Mouse (Mus musculus) frontal cortex, postnatal 36 days (tissue): Measurements from ENCODE around the gene Rab11b.
"Not testable (repeated sequence)": the region's sequence is repeated elsewhere in the genome, so short reads cannot be mapped to it uniquely, and the experiment has no call there.

Experiments
- DNase-seq, 2 experiments: peaks; one replicate each; pipeline ENCODE4 v3.0.0; 2022; ENCODE audit warnings: low spot score in 2 of 2

Gene Rab11b

GRCm38 (mm10) chr17:33773426-33773825 is 13.1 kb upstream of the Rab11b start:
- DNase-seq = no peak

DNA sequence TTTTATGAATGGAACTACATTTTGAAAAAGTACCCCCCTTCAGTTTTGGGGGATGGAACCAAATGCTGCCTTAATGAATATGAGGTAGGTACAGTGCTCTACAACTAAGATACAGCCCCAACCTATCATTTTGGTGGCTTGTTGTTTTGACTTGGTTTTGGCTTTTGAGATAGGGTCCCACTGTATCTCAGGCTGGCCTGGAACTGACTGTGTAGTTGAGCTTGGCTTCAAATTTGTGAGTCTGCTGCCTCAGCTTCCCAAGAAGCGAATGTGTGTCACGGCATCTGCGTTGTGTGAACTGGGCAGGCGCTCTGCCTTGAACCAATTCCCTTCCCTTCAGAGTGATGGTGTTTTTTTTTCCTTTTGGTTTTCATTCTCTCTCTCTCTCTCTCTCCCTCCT is 11.3 kb upstream of the Rab11b start:
- DNase-seq = no peak

GRCm38 (mm10) chr17:33766389-33766788 is 6.1 kb upstream of the Rab11b start:
- no peak for DNase-seq

- peak; percentile 83 to 88 for DNase-seq
These were observed 519 bp downstream of the Rab11b start for GRCm38 (mm10) chr17:33759767-33760254.

- no peak for DNase-seq
These were observed 3.1 kb downstream of the Rab11b start for GRCm38 (mm10) chr17:33757231-33757630.

- DNase-seq = no peak
These were observed 4.1 kb downstream of the Rab11b start for GRCm38 (mm10) chr17:33756108-33756790.

- no peak for DNase-seq
These were observed 4.8 kb downstream of the Rab11b start for GRCm38 (mm10) chr17:33755418-33756107.

- no peak for DNase-seq
These were observed 5.7 kb downstream of the Rab11b start for GRCm38 (mm10) chr17:33754656-33755055.

GRCm38 (mm10) chr17:33752297-33752696 is 8.0 kb downstream of the Rab11b start:
- no peak for DNase-seq

DNA sequence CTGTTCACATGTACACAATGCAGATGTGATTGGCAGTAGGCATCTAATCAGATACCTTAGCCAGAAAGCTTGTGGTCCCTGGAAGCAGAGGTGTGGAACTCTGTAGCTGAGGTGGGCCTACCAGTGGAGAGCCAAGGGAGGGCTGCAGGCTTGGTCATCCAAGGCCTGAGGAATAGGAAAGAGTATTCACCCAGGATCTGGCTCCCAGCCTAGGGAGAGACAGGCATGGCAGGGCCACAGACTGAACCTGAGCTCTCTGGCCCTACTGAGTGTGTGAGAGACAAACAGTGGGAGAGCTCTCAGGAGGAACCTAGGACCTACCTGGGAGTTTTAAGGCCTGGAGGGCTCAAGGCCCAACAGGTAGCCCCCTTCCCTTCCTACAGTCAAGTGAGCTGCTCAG is 9.1 kb downstream of the Rab11b start:
- DNase-seq = no peak

- no peak for DNase-seq
These were observed 10.9 kb downstream of the Rab11b start for GRCm38 (mm10) chr17:33749451-33749850.

- no peak for DNase-seq
These were observed 14.3 kb downstream of the Rab11b start for GRCm38 (mm10) chr17:33746011-33746410.

DNA sequence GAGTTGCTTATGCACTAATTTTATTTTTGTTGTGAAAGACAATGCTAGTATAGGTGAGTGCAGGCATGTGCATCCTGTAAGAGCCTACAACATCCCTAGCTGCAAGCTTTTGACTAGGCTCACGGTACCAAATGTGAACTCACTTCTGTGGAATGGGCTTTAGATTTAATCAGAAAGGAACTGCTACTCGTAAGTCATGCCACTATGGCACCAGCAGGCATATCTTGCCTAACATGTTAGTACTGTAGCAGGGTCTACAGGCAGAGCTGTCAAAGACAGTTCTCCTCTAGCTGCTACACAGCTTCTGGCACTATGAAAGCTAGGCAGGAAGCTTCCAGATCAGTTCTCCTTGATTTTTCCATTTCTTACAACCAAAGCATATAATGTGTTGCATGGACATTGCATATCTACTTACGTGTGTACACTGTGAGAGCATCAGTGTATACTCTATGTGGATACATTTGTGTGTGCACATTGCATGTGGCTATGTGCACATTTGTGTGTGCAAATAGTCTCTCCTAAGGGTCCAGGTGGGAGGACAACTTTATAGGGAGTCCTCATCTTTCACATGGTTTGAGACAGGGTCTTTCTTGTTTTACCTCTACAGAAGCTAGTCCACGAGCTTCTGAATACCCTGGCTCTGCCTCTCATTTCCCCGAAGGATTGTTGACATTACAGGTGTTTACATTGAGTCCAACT is 15.5 kb downstream of the Rab11b start:
- DNase-seq = no peak

DNA sequence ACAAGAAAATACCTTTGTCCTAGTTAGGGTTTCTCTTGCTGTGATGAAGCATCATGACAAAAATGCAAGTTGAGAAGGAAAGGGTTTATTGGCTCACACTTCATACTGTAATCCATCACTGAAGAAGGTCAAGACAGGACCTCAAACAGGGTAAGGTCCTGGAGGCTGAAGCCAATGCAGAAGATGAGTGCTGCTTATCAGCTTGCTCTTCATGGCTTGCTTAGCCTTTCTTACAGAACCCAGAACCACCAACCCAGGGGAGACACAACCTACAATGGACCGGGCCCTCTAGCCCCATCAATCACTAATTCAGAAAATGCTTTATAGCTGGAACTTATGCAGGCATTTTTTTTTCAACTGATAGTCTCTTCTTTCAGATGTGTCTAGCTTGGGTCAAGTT is 17.9 kb downstream of the Rab11b start:
- no peak for DNase-seq

- not testable (repeated sequence) for DNase-seq
These were observed 26.8 kb downstream of the Rab11b start for GRCm38 (mm10) chr17:33733526-33733925.

- not testable (repeated sequence) for DNase-seq
These were observed 27.7 kb downstream of the Rab11b start for GRCm38 (mm10) chr17:33732556-33733083.

- DNase-seq = no peak
These were observed 31.1 kb downstream of the Rab11b start for GRCm38 (mm10) chr17:33729215-33729614.

GRCm38 (mm10) chr17:33728396-33728795 is 31.9 kb downstream of the Rab11b start:
- DNase-seq = no peak

DNA sequence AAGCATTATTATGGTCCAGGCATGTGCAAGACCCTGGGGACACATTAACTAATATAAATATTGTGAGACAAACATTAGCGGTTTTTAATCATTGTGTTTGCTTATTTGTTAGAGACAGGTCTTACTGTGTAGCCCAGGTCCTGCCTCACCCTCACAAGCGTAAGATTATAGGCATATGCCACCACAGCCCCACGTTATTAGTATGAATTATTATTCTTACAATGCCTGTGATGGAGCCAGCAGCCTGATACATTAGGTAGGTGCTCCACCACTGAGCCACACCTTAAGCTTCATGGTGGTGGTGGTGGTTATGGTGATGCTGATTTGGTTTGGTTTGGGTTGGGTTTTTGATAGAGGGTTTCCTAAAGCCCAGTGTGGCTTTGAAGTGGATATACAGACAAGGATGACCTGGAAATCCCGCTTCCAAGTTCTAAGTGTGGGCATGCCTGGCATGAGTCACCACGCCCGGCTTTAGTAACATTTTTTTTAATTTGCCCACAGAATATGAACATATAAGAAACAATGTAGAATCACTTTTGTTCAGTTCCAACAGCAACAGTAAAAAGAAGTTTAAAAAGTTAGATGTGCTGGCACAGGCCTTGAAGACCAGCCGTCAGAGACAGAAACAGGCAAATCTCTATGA is 40.5 kb downstream of the Rab11b start:
- DNase-seq = peak in 1 of 2 experiments; percentile 8

GRCm38 (mm10) chr17:33718944-33719725 is 41.2 kb downstream of the Rab11b start:
- no peak for DNase-seq

GRCm38 (mm10) chr17:33718384-33718881 is 41.9 kb downstream of the Rab11b start, which contains the start of gene March2:
March2 (minus strand) TSS chr17:33718670.
- peak; percentile 94 to 97 for DNase-seq
